Mouse (Mus musculus) bone marrow macrophage, adult 2 months (primary cell): Measurements from ENCODE around the gene Bcorl1.

Experiments used
- CTCF ChIP-seq: IDR thresholded peaks from 2 replicates; pipeline ENCODE4 v1.5.1; 2012; ENCODE audit warnings: low read depth, mild to moderate bottlenecking, low read length, moderate library complexity
- POLR2A ChIP-seq: IDR thresholded peaks from 2 replicates; pipeline ENCODE4 v1.6.1; 2012; ENCODE audit warnings: mild to moderate bottlenecking, low read depth, low read length, borderline replicate concordance

GRCm38 (mm10) chrX:48314530-48315079 is 26.6 kb upstream of the Bcorl1 start:
- no peak for TF ChIP-seq CTCF
- no peak for TF ChIP-seq POLR2A
